Mouse (Mus musculus) urinary bladder, postnatal 4 days (tissue): ENCODE data around the gene Pthlh.
A peak's percentile ranks its signal among the peaks of the same experiment; 100 is the strongest.
"Not testable (repeated sequence)": the region's sequence is repeated elsewhere in the genome, so short reads cannot be mapped to it uniquely, and the experiment has no call there.

Experiments used
- DNase-seq, 2 experiments: peaks; one replicate each; pipeline ENCODE4 v3.0.0; 2021 to 2022; ENCODE audit warnings: low spot score in 2 of 2

Gene Pthlh

GRCm38 (mm10) chr6:147263587-147264565, at the start of gene Pthlh:
TSS of gene Pthlh (minus strand) at chr6:147264183.
- DNase-seq: peak; percentile 44 to 70

GRCm38 (mm10) chr6:147313331-147313730, 49.3 kb upstream of the Pthlh start:
- DNase-seq: no peak

GRCm38 (mm10) chr6:147310435-147310978, 46.5 kb upstream of the Pthlh start:
- DNase-seq: no peak

- DNase-seq: no peak
These were observed 46.1 kb upstream of the Pthlh start for GRCm38 (mm10) chr6:147310035-147310434.

- not testable (repeated sequence) for DNase-seq
These were observed 40.3 kb upstream of the Pthlh start for GRCm38 (mm10) chr6:147304236-147304635.

GRCm38 (mm10) chr6:147299607-147300006, 35.6 kb upstream of the Pthlh start:
- no peak for DNase-seq

- DNase-seq: no peak
These were observed 15.3 kb upstream of the Pthlh start for GRCm38 (mm10) chr6:147279309-147279708.

GRCm38 (mm10) chr6:147268143-147268790, 4.3 kb upstream of the Pthlh start:
- peak in 1 of 2 experiments; percentile 61 for DNase-seq

GRCm38 (mm10) chr6:147266466-147266865, 2.5 kb upstream of the Pthlh start:
- DNase-seq: no peak

- DNase-seq: no peak
These were observed 805 bp downstream of the Pthlh start for GRCm38 (mm10) chr6:147263178-147263577.

GRCm38 (mm10) chr6:147261616-147262015, 2.4 kb downstream of the Pthlh start:
- DNase-seq: no peak

- no peak for DNase-seq
These were observed 3.2 kb downstream of the Pthlh start for GRCm38 (mm10) chr6:147260766-147261165.

- DNase-seq: no peak
These were observed 16.2 kb downstream of the Pthlh start for GRCm38 (mm10) chr6:147247782-147248181.

- DNase-seq: no peak
These were observed 19.7 kb downstream of the Pthlh start for GRCm38 (mm10) chr6:147244294-147244693.

- no peak for DNase-seq
These were observed 20.3 kb downstream of the Pthlh start for GRCm38 (mm10) chr6:147243655-147244054.

GRCm38 (mm10) chr6:147241541-147241940, 22.4 kb downstream of the Pthlh start:
- DNase-seq: no peak

- no peak for DNase-seq
These were observed 23.7 kb downstream of the Pthlh start for GRCm38 (mm10) chr6:147240203-147240804.

- no peak for DNase-seq
These were observed 37.3 kb downstream of the Pthlh start for GRCm38 (mm10) chr6:147226696-147227095.

GRCm38 (mm10) chr6:147219099-147219498, 44.9 kb downstream of the Pthlh start:
- DNase-seq: no peak

GRCm38 (mm10) chr6:147216156-147216555, 47.8 kb downstream of the Pthlh start:
- no peak for DNase-seq

- DNase-seq: no peak
These were observed 56.1 kb downstream of the Pthlh start for GRCm38 (mm10) chr6:147207821-147208330.
